Mouse (Mus musculus): ENCODE data around the gene Cux1.

- TF ChIP-seq POLR2A (IDR thresholded peaks at IDR 0.05; ENCODE audit: borderline replicate concordance, extremely low read depth, low read depth, low read length) (no peak), CTCF (IDR thresholded peaks at IDR 0.05; ENCODE audit: insufficient read depth, low read length) (no peak)
These were observed 2.9 kb upstream of the Cux1 start for GRCm38 (mm10) chr5:136570171-136570570.
